Mouse (Mus musculus) lung, adult 2 months (tissue): ENCODE data around the gene Ttc9c.

Source experiments
- CTCF ChIP-seq: fragments of 200-500 bp; IDR thresholded peaks from 2 replicates; pipeline ENCODE4 v1.5.1; 2011; ENCODE audit warnings: mild to moderate bottlenecking, low read length, control low read depth; ENCODE audit not compliant: insufficient read depth
- POLR2A ChIP-seq: fragments of 200-500 bp; IDR thresholded peaks from 2 replicates; pipeline ENCODE4 v1.6.1; 2011; ENCODE audit warnings: low read depth, mild to moderate bottlenecking, control low read depth, low read length, borderline replicate concordance; ENCODE audit errors: extremely low read depth

DNA sequence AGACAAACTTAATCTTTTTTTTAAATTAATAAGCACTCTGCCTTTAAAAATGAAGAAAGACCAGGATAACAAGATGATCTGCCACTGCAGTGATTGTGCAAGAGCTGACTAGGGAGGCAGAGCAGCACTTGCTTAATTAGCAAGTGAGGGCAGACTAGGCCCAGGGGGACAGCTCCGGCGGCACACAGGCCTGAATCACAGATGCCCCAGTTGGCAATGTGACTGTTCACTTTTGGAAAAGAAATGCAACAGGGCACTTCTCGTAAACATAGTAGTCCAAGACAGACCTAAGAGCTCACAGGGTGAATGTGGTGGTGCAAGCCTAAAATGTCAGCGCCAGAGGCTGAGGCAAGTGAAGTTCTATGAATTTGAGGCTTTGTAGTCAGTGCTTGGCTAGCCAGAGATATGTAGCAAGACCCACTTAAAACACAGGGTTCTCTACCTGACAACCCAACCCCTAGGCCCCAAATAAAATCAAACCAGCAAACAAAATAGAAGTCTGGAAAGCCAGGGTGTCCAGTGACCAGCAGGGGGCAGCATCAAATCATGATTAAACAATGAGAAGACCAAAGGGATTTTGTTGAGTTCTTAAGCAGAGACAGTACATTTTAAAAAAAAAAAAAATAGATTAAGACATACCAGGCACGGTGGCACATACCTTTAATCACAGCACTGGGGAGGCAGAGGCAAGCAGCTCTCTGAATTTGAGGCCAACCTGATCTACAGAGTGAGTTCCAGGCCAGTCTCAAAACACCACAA is 25.4 kb upstream of the Ttc9c start:
- peak; percentile 51; the same call in 1 of the 2 replicates for TF ChIP-seq CTCF
- no peak for TF ChIP-seq POLR2A
